Comparison of ENCODE assay signal across 11 mouse cellular contexts in the genomic region with DNA sequence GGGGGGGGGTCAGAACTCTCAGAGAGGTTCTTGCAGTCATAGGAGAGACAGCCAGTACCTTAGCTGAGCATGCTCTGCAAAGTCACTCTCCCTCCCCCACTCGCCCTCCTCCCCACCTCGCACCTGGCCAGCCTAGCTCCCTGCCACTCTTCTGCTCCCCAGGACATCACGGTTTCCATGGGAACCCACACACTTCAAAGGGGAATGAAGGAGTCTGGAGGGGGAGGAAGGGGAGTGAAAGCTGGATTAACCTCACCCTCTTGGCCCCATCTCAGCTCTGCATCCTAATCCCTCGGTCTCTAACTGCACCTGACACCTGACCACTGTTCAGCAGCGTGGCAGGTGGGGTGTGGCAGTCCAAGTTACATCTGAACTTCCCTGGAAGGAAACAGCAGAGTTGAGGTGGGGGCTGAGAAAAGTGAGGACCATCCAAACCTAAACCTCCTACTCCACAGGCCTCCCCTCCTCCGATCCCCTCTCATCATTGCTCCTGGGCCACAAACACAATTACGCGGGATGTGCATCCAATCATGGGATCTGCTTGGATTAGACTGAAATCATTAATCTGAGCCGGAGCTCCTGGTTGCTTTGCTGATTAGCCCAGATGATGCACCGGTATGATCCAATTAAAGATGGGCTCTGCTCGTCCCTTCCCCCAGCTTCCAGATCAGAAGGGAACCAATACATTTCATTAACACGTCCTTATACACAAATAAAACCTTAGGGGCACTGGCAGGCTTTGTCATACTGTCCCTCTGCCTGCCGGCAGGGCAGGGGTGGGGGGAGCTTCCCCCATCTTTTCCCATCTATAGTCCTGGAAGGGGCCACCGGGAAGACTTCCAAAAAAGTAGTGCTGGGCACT.
DNase-seq lines count a peak whose midpoint lies in the region; ATAC-seq and TF ChIP-seq lines count a peak whose summit lies in the region.
"Had no signal": no experiment of that assay in that cellular context is flagged by ENCODE, and none has a peak within 500 bp of the region (broad histone marks: within the 10 kb centered on the region; RNA-seq: fewer than 3 reads in every experiment).

No protein-coding gene starts in this region.

- H3K27ac ChIP-seq in kidney, embryonic 15.5 days = no peak overlapping the region
- peak overlapping the region; percentile 1; the same call in 1 of the 2 replicates for H3K27ac ChIP-seq in forebrain, embryonic 15.5 days (replicated peaks)
- H3K27ac ChIP-seq in midbrain, embryonic 14.5 days (replicated peaks; ENCODE audit: low read depth, low read length) = peak overlapping the region; percentile 70
- H3K27ac ChIP-seq: liver, embryonic 15.5 days had no signal

- ATAC-seq in kidney, embryonic 15.5 days (replicated peaks; ENCODE audit: low FRiP score) = peak; percentile 64
- peak; percentile 72 for ATAC-seq in forebrain, embryonic 15.5 days (replicated peaks)
- ATAC-seq in midbrain, embryonic 14.5 days (ENCODE audit: low FRiP score, low TSS enrichment) = peak; percentile 89
- ATAC-seq: CD4-positive, CD25-positive, alpha-beta regulatory T cell, adult 4 months had no signal

- no peak for DNase-seq in kidney, adult 18-20 months
- peak; percentile 90 for DNase-seq in brain, embryonic 14.5 days (ENCODE audit: low read depth)
- DNase-seq in midbrain, embryonic 14.5 days = peak; percentile 83
- no peak for DNase-seq in thymus, postnatal 36 days
- no peak for DNase-seq in thymus, postnatal 0 days (ENCODE audit: low spot score)
- no peak for DNase-seq in gastrocnemius, adult 18-20 months (ENCODE audit: low spot score)
- DNase-seq: kidney, adult 11 months had no signal

- TF ChIP-seq CTCF in brain, embryonic 14.5 days (IDR thresholded peaks at IDR 0.05; ENCODE audit: borderline replicate concordance, extremely low read depth, insufficient read depth, insufficient read length) = no peak

- H3K27me3 ChIP-seq in kidney, embryonic 15.5 days = no peaks in the 10 kb centered on the region
- no peaks in the 10 kb centered on the region for H3K27me3 ChIP-seq in forebrain, embryonic 15.5 days
- no peaks in the 10 kb centered on the region for H3K27me3 ChIP-seq in midbrain, embryonic 14.5 days (ENCODE audit: control insufficient read depth, insufficient read depth, low read length)
- H3K27me3 ChIP-seq: liver, embryonic 15.5 days had no signal

- H3K9ac ChIP-seq in kidney, embryonic 15.5 days = no peak overlapping the region
- H3K9ac ChIP-seq in forebrain, embryonic 15.5 days (replicated peaks) = no peak overlapping the region
- H3K9ac ChIP-seq in midbrain, embryonic 14.5 days (replicated peaks; ENCODE audit: low read length) = no peak overlapping the region
- H3K9ac ChIP-seq: liver, embryonic 15.5 days had no signal

- TF ChIP-seq POLR2A in brain, embryonic 14.5 days (IDR thresholded peaks at IDR 0.05; ENCODE audit: borderline replicate concordance, extremely low read depth, insufficient read depth, insufficient read length, poor library complexity, severe bottlenecking) = no peak

- H3K4me1 ChIP-seq in kidney, embryonic 15.5 days = peaks cover 4% of the 10 kb centered on the region
- H3K4me1 ChIP-seq in forebrain, embryonic 15.5 days = peaks cover 20% of the 10 kb centered on the region
- peaks cover 30% of the 10 kb centered on the region for H3K4me1 ChIP-seq in midbrain, embryonic 14.5 days (ENCODE audit: control insufficient read depth, insufficient read depth, low read length)
- H3K4me1 ChIP-seq: liver, embryonic 15.5 days had no signal

- no peaks in the 10 kb centered on the region for H3K9me3 ChIP-seq in kidney, embryonic 15.5 days (replicated peaks)
- H3K9me3 ChIP-seq in forebrain, embryonic 15.5 days = no peaks in the 10 kb centered on the region
- H3K9me3 ChIP-seq in midbrain, embryonic 14.5 days (ENCODE audit: control insufficient read depth, low read length) = no peaks in the 10 kb centered on the region
- H3K9me3 ChIP-seq: liver, embryonic 15.5 days had no signal

- H3K4me3 ChIP-seq in kidney, embryonic 15.5 days (replicated peaks) = no peak overlapping the region
- no peak overlapping the region for H3K4me3 ChIP-seq in forebrain, embryonic 15.5 days
- H3K4me3 ChIP-seq in midbrain, embryonic 14.5 days (replicated peaks; ENCODE audit: low read depth, low read length) = no peak overlapping the region
- H3K4me3 ChIP-seq: liver, embryonic 15.5 days had no signal

- WGBS in kidney, embryonic 15.5 days = 29% methylated on average over 14 of the region's 14 CpGs
- WGBS in forebrain, embryonic 15.5 days = 5% methylated on average over 14 of the region's 14 CpGs
- WGBS in midbrain, embryonic 14.5 days = 7% methylated on average over 14 of the region's 14 CpGs

- no peaks in the 10 kb centered on the region for H3K36me3 ChIP-seq in kidney, embryonic 15.5 days
- H3K36me3 ChIP-seq in forebrain, embryonic 15.5 days = 0 out of 2 replicates have a peak, but pooled peaks cover 4% of the 10 kb centered on the region
- H3K36me3 ChIP-seq in midbrain, embryonic 14.5 days (ENCODE audit: control insufficient read depth, insufficient read depth, low read length) = no peaks in the 10 kb centered on the region; the same call in 1 of the 2 replicates
- H3K36me3 ChIP-seq: liver, embryonic 15.5 days had no signal

- no peak overlapping the region for H3K4me2 ChIP-seq in kidney, embryonic 15.5 days
- H3K4me2 ChIP-seq in forebrain, embryonic 15.5 days (replicated peaks) = no peak overlapping the region
- peak overlapping the region; percentile 3; the same call in 1 of the 2 replicates for H3K4me2 ChIP-seq in midbrain, embryonic 14.5 days (ENCODE audit: low read length)
- H3K4me2 ChIP-seq: liver, embryonic 15.5 days had no signal

Comparison
In these comparisons a context has a peak if more than half of its experiments do, and no peak if none do; other contexts are left out.
1. DNase-seq: peak in brain, embryonic 14.5 days (single experiment) and midbrain, embryonic 14.5 days (single experiment); none in kidney, adult 18-20 months (single experiment), thymus, postnatal 36 days (0 of 2), thymus, postnatal 0 days (single experiment) and gastrocnemius, adult 18-20 months (single experiment).
2. Peak in every context shown above with its lines, with median percentiles within 50 percentile points of each other: ATAC-seq.